Mouse (Mus musculus) heart, postnatal 0 days (tissue): ENCODE measurements around the gene Traf1.

Experiments used
- CTCF ChIP-seq: IDR thresholded peaks from 2 replicates; pipeline ENCODE4 v1.5.1; 2016; ENCODE audit warnings: antibody characterized with exemption, control low read depth, low read depth
- EP300 ChIP-seq: IDR thresholded peaks from 2 replicates; pipeline ENCODE4 v1.6.1; 2016; ENCODE audit warnings: antibody characterized with exemption, low read depth

DNA sequence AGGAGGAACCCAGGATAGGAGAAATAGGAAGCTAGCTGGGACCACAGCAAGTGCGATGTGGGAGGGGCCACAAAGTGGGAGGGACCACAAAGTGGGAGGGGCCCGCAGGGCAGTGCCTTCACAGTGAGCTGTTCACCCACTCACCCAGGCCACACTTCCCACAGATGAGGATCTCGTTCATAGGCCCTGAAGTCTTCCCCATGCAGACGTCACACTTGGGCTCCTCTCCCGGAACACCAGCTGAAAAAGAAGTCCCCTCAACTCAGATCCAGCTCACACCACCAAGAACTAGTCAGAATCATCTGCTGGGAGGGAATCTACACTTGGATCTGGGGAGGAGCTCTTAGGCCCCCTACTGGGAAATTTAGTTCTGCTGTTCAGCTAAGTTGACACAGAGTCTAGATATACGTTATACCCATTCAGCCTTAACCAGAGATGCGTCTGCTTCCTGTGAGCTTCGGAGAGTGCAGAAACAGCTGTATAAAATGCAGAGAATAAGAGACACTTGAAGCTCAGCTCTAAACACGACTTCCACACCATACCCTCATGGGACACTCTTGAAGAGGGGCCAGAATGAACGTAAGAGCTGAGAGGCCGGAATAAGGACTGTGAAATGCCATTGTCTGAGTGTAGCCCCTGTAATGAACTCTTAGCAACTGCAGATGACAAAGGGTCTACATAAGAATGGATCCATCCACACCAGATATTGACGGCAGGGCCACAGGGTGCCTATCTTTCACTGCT lies 54.5 kb downstream of the Traf1 start:
- TF ChIP-seq EP300, result no peak
- no peak for TF ChIP-seq CTCF
